Mouse (Mus musculus): ENCODE results near the gene Ccr1.
A peak's percentile ranks its signal among the peaks of the same experiment; 100 is the strongest.

DNA sequence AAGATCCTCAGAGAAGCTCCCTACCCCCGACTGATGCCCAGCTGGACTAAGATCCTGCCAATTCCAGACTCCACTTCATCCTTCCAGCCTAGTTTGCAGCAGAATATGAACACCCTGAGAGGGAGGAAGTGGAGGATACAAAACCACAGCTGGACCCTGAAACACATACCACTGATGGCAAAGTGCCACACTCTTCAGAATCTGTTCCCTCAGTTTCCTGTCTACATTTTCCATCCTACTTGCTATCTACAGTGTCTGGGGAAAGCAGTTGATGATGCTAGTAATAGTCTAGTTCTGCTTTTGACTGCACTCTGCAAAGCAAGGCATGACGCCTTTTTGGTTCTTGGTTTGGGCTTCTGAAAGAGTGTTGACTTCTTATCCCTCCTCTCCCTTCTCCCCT lies 27.2 kb downstream of the Ccr1 start:
- TF ChIP-seq BHLHE40 (IDR thresholded peaks at IDR 0.05; ENCODE audit: low read depth, low read length) (peak; percentile 42; the same call in 1 of the 2 replicates), TCF12 (IDR thresholded peaks at IDR 0.05; ENCODE audit: low read depth, low read length) (0 out of 2 replicates have a peak, but pooled peaks have one; percentile 62), NRF1 (IDR thresholded peaks at IDR 0.05; ENCODE audit: low read depth, low read length) (no peak)
